Mouse (Mus musculus): ENCODE measurements around the gene Sult2b1. TPM values are rescaled to one million over a fixed set of nuclear protein-coding genes. Genes with fewer than 3 reads are reported as not detected.

Sult2b1 gene
- polyA plus RNA-seq, 1 experiment from 2014 or later = 1.4 TPM

- H3K9ac ChIP-seq (ENCODE audit: low read length) = no peak overlapping the region
- WGBS = 80% methylated on average over 11 of the region's 11 CpGs
- no peaks in the 10 kb centered on the region for H3K27me3 ChIP-seq (ENCODE audit: control insufficient read depth, insufficient read depth, low read length)
- no peaks in the 10 kb centered on the region for H3K4me1 ChIP-seq (replicated peaks; ENCODE audit: control insufficient read depth, insufficient read depth, low read length)
- H3K27ac ChIP-seq (ENCODE audit: low read depth, low read length) = no peak overlapping the region
- ATAC-seq (replicated peaks; ENCODE audit: low FRiP score) = no peak
- no peak overlapping the region for H3K4me2 ChIP-seq (ENCODE audit: low read depth, low read length, severe bottlenecking)
- no peak for DNase-seq (ENCODE audit: low spot score)
- no peak overlapping the region for H3K4me3 ChIP-seq (ENCODE audit: low read depth, low read length)
- no peaks in the 10 kb centered on the region for H3K36me3 ChIP-seq (ENCODE audit: control insufficient read depth, insufficient read depth, low read length)
- H3K9me3 ChIP-seq (ENCODE audit: control insufficient read depth, low read length) = no peaks in the 10 kb centered on the region
Measured at GRCm38 (mm10) chr7:45689800-45690199, 94.7 kb downstream of the Sult2b1 start.

- Histone ChIP-seq H3K9ac (ENCODE audit: low read length) (no peak overlapping the region), H3K4me3 (ENCODE audit: low read depth, low read length) (no peak overlapping the region), H3K4me2 (ENCODE audit: low read depth, low read length, severe bottlenecking) (no peak overlapping the region), H3K27me3 (ENCODE audit: control insufficient read depth, insufficient read depth, low read length) (no peaks in the 10 kb centered on the region), H3K4me1 (replicated peaks; ENCODE audit: control insufficient read depth, insufficient read depth, low read length) (no peaks in the 10 kb centered on the region), H3K36me3 (ENCODE audit: control insufficient read depth, insufficient read depth, low read length) (no peaks in the 10 kb centered on the region), H3K27ac (ENCODE audit: low read depth, low read length) (no peak overlapping the region), H3K9me3 (ENCODE audit: control insufficient read depth, low read length) (no peaks in the 10 kb centered on the region)
- DNase-seq (ENCODE audit: low spot score) (no peak), ATAC-seq (replicated peaks; ENCODE audit: low FRiP score) (no peak)
- 71% methylated on average over 6 of the region's 6 CpGs for whole genome bisulfite sequencing
Measured at GRCm38 (mm10) chr7:45689099-45689498, 95.4 kb downstream of the Sult2b1 start.

- no peak for ATAC-seq (replicated peaks; ENCODE audit: low FRiP score)
- Histone ChIP-seq H3K4me2 (ENCODE audit: low read depth, low read length, severe bottlenecking) (no peak overlapping the region), H3K9me3 (ENCODE audit: control insufficient read depth, low read length) (no peaks in the 10 kb centered on the region), H3K27ac (ENCODE audit: low read depth, low read length) (no peak overlapping the region), H3K4me1 (replicated peaks; ENCODE audit: control insufficient read depth, insufficient read depth, low read length) (no peaks in the 10 kb centered on the region; the same call in 1 of the 2 replicates), H3K27me3 (ENCODE audit: control insufficient read depth, insufficient read depth, low read length) (no peaks in the 10 kb centered on the region), H3K36me3 (ENCODE audit: control insufficient read depth, insufficient read depth, low read length) (no peaks in the 10 kb centered on the region), H3K9ac (ENCODE audit: low read length) (no peak overlapping the region), H3K4me3 (ENCODE audit: low read depth, low read length) (no peak overlapping the region)
- WGBS = 81% methylated on average over 3 of the region's 3 CpGs
- no peak for DNase-seq (ENCODE audit: low spot score)
Measured at GRCm38 (mm10) chr7:45686841-45687240, 97.6 kb downstream of the Sult2b1 start.

GRCm38 (mm10) chr7:45685811-45686210 is 98.7 kb downstream of the Sult2b1 start:
- no peak overlapping the region for H3K27ac ChIP-seq (ENCODE audit: low read depth, low read length)
- no peaks in the 10 kb centered on the region; the same call in 1 of the 2 replicates for H3K4me1 ChIP-seq (replicated peaks; ENCODE audit: control insufficient read depth, insufficient read depth, low read length)
- H3K4me2 ChIP-seq (ENCODE audit: low read depth, low read length, severe bottlenecking) = no peak overlapping the region
- WGBS = 65% methylated on average over 10 of the region's 10 CpGs
- no peaks in the 10 kb centered on the region for H3K9me3 ChIP-seq (ENCODE audit: control insufficient read depth, low read length)
- H3K36me3 ChIP-seq (ENCODE audit: control insufficient read depth, insufficient read depth, low read length) = no peaks in the 10 kb centered on the region
- H3K9ac ChIP-seq (ENCODE audit: low read length) = no peak overlapping the region
- no peak for ATAC-seq (replicated peaks; ENCODE audit: low FRiP score)
- no peak overlapping the region for H3K4me3 ChIP-seq (ENCODE audit: low read depth, low read length)
- DNase-seq (ENCODE audit: low spot score) = no peak
- H3K27me3 ChIP-seq (ENCODE audit: control insufficient read depth, insufficient read depth, low read length) = no peaks in the 10 kb centered on the region

GRCm38 (mm10) chr7:45683396-45684050 is 100.9 kb downstream of the Sult2b1 start, which contains the start of gene Ntn5:
TSS of gene Ntn5 (plus strand) at chr7:45684022.
- H3K4me3 ChIP-seq (ENCODE audit: low read depth, low read length) = no peak within 1 kb of the TSS
- peak within 1 kb of the TSS; percentile 26; the same call in 1 of the 2 replicates for H3K4me2 ChIP-seq (ENCODE audit: low read depth, low read length, severe bottlenecking)
- H3K9ac ChIP-seq (ENCODE audit: low read length) = peak within 1 kb of the TSS; percentile 20; the same call in 1 of the 2 replicates
- 79% methylated on average over 7 of the region's 7 CpGs for WGBS
- no peak within 1 kb of the TSS for H3K27ac ChIP-seq (ENCODE audit: low read depth, low read length)
- H3K36me3 ChIP-seq (ENCODE audit: control insufficient read depth, insufficient read depth, low read length) = no peaks in the 10 kb centered on the region
- DNase-seq (ENCODE audit: low spot score) (no peak), ATAC-seq (replicated peaks; ENCODE audit: low FRiP score) (no peak)
- no peaks in the 10 kb centered on the region; the same call in 1 of the 2 replicates for H3K4me1 ChIP-seq (replicated peaks; ENCODE audit: control insufficient read depth, insufficient read depth, low read length)
- no peaks in the 10 kb centered on the region for H3K9me3 ChIP-seq (ENCODE audit: control insufficient read depth, low read length)
- H3K27me3 ChIP-seq (ENCODE audit: control insufficient read depth, insufficient read depth, low read length) = no peaks in the 10 kb centered on the region

- Histone ChIP-seq H3K4me1 (replicated peaks; ENCODE audit: control insufficient read depth, insufficient read depth, low read length) (no peaks in the 10 kb centered on the region; the same call in 1 of the 2 replicates), H3K9ac (ENCODE audit: low read length) (peak overlapping the region; percentile 54), H3K27me3 (ENCODE audit: control insufficient read depth, insufficient read depth, low read length) (no peaks in the 10 kb centered on the region), H3K9me3 (ENCODE audit: control insufficient read depth, low read length) (no peaks in the 10 kb centered on the region), H3K36me3 (ENCODE audit: control insufficient read depth, insufficient read depth, low read length) (no peaks in the 10 kb centered on the region), H3K4me3 (ENCODE audit: low read depth, low read length) (peak overlapping the region; percentile 11; the same call in 1 of the 2 replicates), H3K27ac (ENCODE audit: low read depth, low read length) (no peak overlapping the region), H3K4me2 (ENCODE audit: low read depth, low read length, severe bottlenecking) (peak overlapping the region; percentile 26; the same call in 1 of the 2 replicates)
- ATAC-seq (replicated peaks; ENCODE audit: low FRiP score) = peak; percentile 87
- WGBS = 31% methylated on average over 14 of the region's 14 CpGs
- DNase-seq (ENCODE audit: low spot score) = peak; percentile 95
Measured at GRCm38 (mm10) chr7:45682144-45683126, 102.0 kb downstream of the Sult2b1 start.

GRCm38 (mm10) chr7:45681046-45681736 is 103.3 kb downstream of the Sult2b1 start:
- ATAC-seq (replicated peaks; ENCODE audit: low FRiP score) = no peak
- no peaks in the 10 kb centered on the region for H3K9me3 ChIP-seq (ENCODE audit: control insufficient read depth, low read length)
- 87% methylated on average over 8 of the region's 8 CpGs for WGBS
- no peak overlapping the region for H3K9ac ChIP-seq (ENCODE audit: low read length)
- H3K4me1 ChIP-seq (replicated peaks; ENCODE audit: control insufficient read depth, insufficient read depth, low read length) = no peaks in the 10 kb centered on the region; the same call in 1 of the 2 replicates
- H3K27ac ChIP-seq (ENCODE audit: low read depth, low read length) = no peak overlapping the region
- no peak for DNase-seq (ENCODE audit: low spot score)
- no peak overlapping the region for H3K4me3 ChIP-seq (ENCODE audit: low read depth, low read length)
- no peaks in the 10 kb centered on the region for H3K36me3 ChIP-seq (ENCODE audit: control insufficient read depth, insufficient read depth, low read length)
- no peak overlapping the region for H3K4me2 ChIP-seq (ENCODE audit: low read depth, low read length, severe bottlenecking)
- H3K27me3 ChIP-seq (ENCODE audit: control insufficient read depth, insufficient read depth, low read length) = no peaks in the 10 kb centered on the region
